Mouse (Mus musculus) ES-E14 (cell line): Measurements from ENCODE around the gene Igf2.

Source experiments
- HCFC1 ChIP-seq: IDR thresholded peaks from 2 replicates; pipeline ENCODE4 v1.6.1; 2012; ENCODE audit warnings: low read length, inconsistent platforms, borderline replicate concordance; ENCODE audit not compliant: insufficient read depth
- MAFK ChIP-seq: IDR thresholded peaks from 2 replicates; pipeline ENCODE4 v1.6.1; 2014; ENCODE audit warnings: mild to moderate bottlenecking, low read depth, low read length, inconsistent platforms; ENCODE audit not compliant: insufficient read depth
- ZC3H11A ChIP-seq: IDR thresholded peaks from 2 replicates; pipeline ENCODE4 v1.6.1; 2012; ENCODE audit warnings: low read depth, mild to moderate bottlenecking, inconsistent platforms, low read length, borderline replicate concordance
- ZNF384 ChIP-seq: IDR thresholded peaks from 2 replicates; pipeline ENCODE4 v1.6.1; 2012; ENCODE audit warnings: low read depth, low read length, inconsistent platforms

- TF ChIP-seq MAFK (no peak), ZNF384 (no peak; the same call in 1 of the 2 replicates), ZC3H11A (no peak), HCFC1 (no peak)
Measured at GRCm38 (mm10) chr7:142613077-142613476, 53.5 kb downstream of the Igf2 start.
